Mouse (Mus musculus) forebrain, embryonic 13.5 days (tissue): ENCODE results near the gene Rhox3e. TPM values are rescaled to one million over a fixed set of nuclear protein-coding genes. Genes with fewer than 3 reads are reported as not detected.
"Not testable (repeated sequence)": the region's sequence is repeated elsewhere in the genome, so short reads cannot be mapped to it uniquely, and the experiment has no call there.

ENCODE experiments used
- ATAC-seq: fragments of 200-750 bp; cut with Nextera tagmentation; 2 replicates; pipeline ENCODE4 v1.8.0; 2017
- H3K27ac ChIP-seq: fragments of 300-500 bp; sonication (generic); 2 replicates; pipeline ENCODE4 v1.5.1; 2015; ENCODE audit warnings: inconsistent platforms, mild to moderate bottlenecking, moderate library complexity
- H3K27me3 ChIP-seq: fragments of 300-500 bp; sonication (generic); 2 replicates; pipeline ENCODE4 v1.6.1; 2015; ENCODE audit warnings: mild to moderate bottlenecking, inconsistent platforms
- H3K36me3 ChIP-seq: fragments of 300-500 bp; sonication (generic); 2 replicates; pipeline ENCODE4 v1.6.1; 2015; ENCODE audit warnings: mild to moderate bottlenecking, inconsistent platforms; ENCODE audit not compliant: poor library complexity, severe bottlenecking
- H3K4me1 ChIP-seq: fragments of 300-500 bp; sonication (generic); 2 replicates; pipeline ENCODE4 v1.6.1; 2015; ENCODE audit warnings: inconsistent platforms
- H3K4me2 ChIP-seq: fragments of 300-500 bp; sonication (generic); 2 replicates; pipeline ENCODE4 v1.6.1; 2015; ENCODE audit warnings: inconsistent platforms, mild to moderate bottlenecking, moderate library complexity
- H3K4me3 ChIP-seq: fragments of 300-500 bp; sonication (generic); 2 replicates; pipeline ENCODE4 v1.5.1; 2015; ENCODE audit warnings: mild to moderate bottlenecking, inconsistent platforms
- H3K9ac ChIP-seq: fragments of 300-500 bp; sonication (generic); 2 replicates; pipeline ENCODE4 v1.6.1; 2015; ENCODE audit warnings: mild to moderate bottlenecking, inconsistent platforms
- H3K9me3 ChIP-seq: fragments of 300-500 bp; sonication (generic); replicated peaks from 2 replicates; pipeline ENCODE4 v1.6.1; 2016; ENCODE audit warnings: inconsistent platforms
- WGBS: fragments of 180-500 bp; shearing (Covaris S2); methylation state at CpG from one replicate; pipeline ENCODE4 v1.1.7; 2015; 5-methylcytosine and 5-hydroxymethylcytosine counted together
- polyA plus RNA-seq: library from polyadenylated mRNA; unstranded; fragments of >200 nt; fragmentation: Nextera tagmentation; extraction: Ambion mirVana; gene quantifications from 2 replicates; pipeline ENCODE4 v1.2.1, GENCODE M21; 2015

Gene Rhox3e
- not detected in 2 replicates for polyA plus RNA-seq

DNA sequence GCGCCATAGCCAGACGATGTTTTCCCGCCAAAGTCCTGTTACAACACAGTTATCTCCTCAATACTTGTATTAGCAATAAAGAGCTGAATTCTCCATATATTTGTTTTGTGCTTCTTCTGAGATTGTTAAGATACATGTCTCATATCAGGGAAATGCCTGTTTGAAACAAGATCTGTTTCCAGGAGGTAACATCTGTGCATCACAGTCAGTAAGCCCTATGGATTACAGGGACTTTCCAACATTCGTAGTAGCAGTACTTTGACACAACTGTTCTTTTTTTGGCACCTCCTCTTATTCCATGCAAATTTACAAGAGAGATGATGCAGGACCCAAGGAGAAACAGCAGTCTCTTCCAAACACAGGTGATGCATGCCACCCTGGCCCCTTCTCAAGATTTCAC lies at the start of gene Rhox3e:
Rhox3e (plus strand) TSS at position 301 of the 400 bp plus-strand sequence.
- H3K9me3 ChIP-seq, ATAC-seq, H3K27ac ChIP-seq, H3K4me1 ChIP-seq, H3K36me3 ChIP-seq, H3K9ac ChIP-seq, H3K4me2 ChIP-seq, H3K27me3 ChIP-seq, H3K4me3 ChIP-seq: not testable (repeated sequence)
- WGBS = no CpG with 5 or more reads among the region's 4 CpGs

- H3K27me3 ChIP-seq, H3K4me2 ChIP-seq, H3K36me3 ChIP-seq, H3K4me3 ChIP-seq, H3K27ac ChIP-seq, H3K9me3 ChIP-seq, ATAC-seq, H3K4me1 ChIP-seq, H3K9ac ChIP-seq: not testable (repeated sequence)
- 87% methylated on average over 17 of the region's 18 CpGs for WGBS
Observed at GRCm38 (mm10) chrX:37514059-37514458, 27.8 kb upstream of the Rhox3e start, which contains the start of gene Rhox4d. Gene Rhox4d (plus strand): TSS chrX:37514359.

GRCm38 (mm10) chrX:37530152-37530551 lies 11.7 kb upstream of the Rhox3e start, which contains the start of gene Rhox2e:
Gene Rhox2e (plus strand): TSS chrX:37530452.
- ATAC-seq, H3K9me3 ChIP-seq, H3K27me3 ChIP-seq, H3K4me1 ChIP-seq, H3K27ac ChIP-seq, H3K4me2 ChIP-seq, H3K36me3 ChIP-seq, H3K4me3 ChIP-seq, H3K9ac ChIP-seq: not testable (repeated sequence)
- 91% methylated on average over 2 of the region's 8 CpGs for WGBS

- not testable (repeated sequence) for H3K27ac ChIP-seq, H3K4me3 ChIP-seq, H3K36me3 ChIP-seq, ATAC-seq, H3K27me3 ChIP-seq, H3K9me3 ChIP-seq, H3K4me2 ChIP-seq, H3K9ac ChIP-seq, H3K4me1 ChIP-seq
- 94% methylated on average over 9 of the region's 18 CpGs for WGBS
Observed at GRCm38 (mm10) chrX:37557112-37557511, 15.3 kb downstream of the Rhox3e start, which contains the start of gene Rhox4e. Gene Rhox4e (plus strand): TSS chrX:37557412.

DNA sequence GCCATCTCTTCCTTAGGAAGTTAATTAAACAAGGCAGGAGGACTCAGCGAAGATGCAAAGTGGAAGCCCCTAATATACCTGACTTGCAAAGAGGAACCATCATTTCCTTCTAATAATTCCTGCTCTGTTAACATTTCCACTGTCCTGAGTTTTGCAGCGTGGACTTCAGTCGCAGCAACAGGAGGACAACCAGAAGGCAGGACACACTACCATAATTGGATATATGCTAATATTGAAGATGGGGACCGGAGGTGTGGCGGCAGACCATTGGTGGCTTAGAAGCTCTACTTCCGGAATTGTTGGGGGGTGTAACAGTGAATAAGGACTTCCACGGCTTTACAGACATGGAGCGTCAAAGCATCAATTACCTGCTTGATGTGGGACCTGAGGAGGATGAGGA lies 29.3 kb downstream of the Rhox3e start, which contains the start of gene Rhox2f:
Rhox2f (plus strand) TSS at position 301 of the 400 bp plus-strand sequence.
- WGBS = 92% methylated on average over 8 of the region's 8 CpGs
- H3K27ac ChIP-seq, H3K9ac ChIP-seq, H3K4me3 ChIP-seq, H3K4me1 ChIP-seq, H3K36me3 ChIP-seq, ATAC-seq, H3K27me3 ChIP-seq, H3K4me2 ChIP-seq, H3K9me3 ChIP-seq: not testable (repeated sequence)

GRCm38 (mm10) chrX:37572638-37573037 lies 30.8 kb downstream of the Rhox3e start:
- WGBS = 40% methylated on average over 2 of the region's 2 CpGs
- not testable (repeated sequence) for ATAC-seq, H3K9me3 ChIP-seq

DNA sequence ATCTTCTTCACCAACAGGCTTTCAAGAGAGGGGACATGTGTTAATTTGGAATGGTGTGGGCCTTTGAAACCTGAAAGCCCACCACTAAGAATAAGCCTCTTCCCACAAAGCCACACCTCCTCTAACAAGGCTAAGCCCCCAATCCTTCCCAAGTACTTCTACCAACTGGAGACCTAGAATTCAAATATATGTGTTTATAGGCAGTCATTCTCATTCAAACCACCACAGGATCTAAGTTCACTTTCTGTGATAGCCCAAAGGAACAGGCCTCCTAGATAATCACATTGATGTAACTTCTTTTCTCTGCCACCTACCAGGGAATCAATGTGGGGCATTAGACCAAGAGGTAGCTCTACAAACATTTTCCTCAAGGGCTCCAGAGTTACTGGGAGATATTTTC lies 38.9 kb downstream of the Rhox3e start, which contains the start of gene Rhox3f:
Rhox3f (plus strand) TSS at position 301 of the 400 bp plus-strand sequence.
- not testable (repeated sequence) for H3K4me2 ChIP-seq, H3K27ac ChIP-seq, H3K9ac ChIP-seq, H3K4me1 ChIP-seq, H3K9me3 ChIP-seq, H3K36me3 ChIP-seq, H3K27me3 ChIP-seq, ATAC-seq, H3K4me3 ChIP-seq

More at GRCm38 (mm10) chrX:37572638-37573037, 30.8 kb downstream of the Rhox3e start:
- H3K27me3 ChIP-seq, H3K4me1 ChIP-seq, H3K4me2 ChIP-seq, H3K27ac ChIP-seq, H3K4me3 ChIP-seq, H3K36me3 ChIP-seq, H3K9ac ChIP-seq: not testable (repeated sequence)

Other genes starting within 250 kb of the Rhox3e start
- gene Rhox3a2, start 162.0 kb upstream of the Rhox3e start, polyA plus RNA-seq = not detected in 2 replicates
- not detected in 2 replicates for gene Rhox4a2, start 151.2 kb upstream of the Rhox3e start, polyA plus RNA-seq
- gene Rhox2b, start 130.0 kb upstream of the Rhox3e start, polyA plus RNA-seq = not detected in 2 replicates
- gene Rhox4b, start 109.5 kb upstream of the Rhox3e start, polyA plus RNA-seq = not detected in 2 replicates
- gene Rhox2c, start 88.3 kb upstream of the Rhox3e start, polyA plus RNA-seq = not detected in 2 replicates
- not detected in 2 replicates for gene Rhox3c, start 83.4 kb upstream of the Rhox3e start, polyA plus RNA-seq
- not detected in 2 replicates for gene Rhox4c, start 61.7 kb upstream of the Rhox3e start, polyA plus RNA-seq
- gene Rhox2d, start 48.6 kb upstream of the Rhox3e start, polyA plus RNA-seq = not detected in 2 replicates
- not detected in 2 replicates for gene Rhox4d, start 27.7 kb upstream of the Rhox3e start, polyA plus RNA-seq
- not detected in 2 replicates for gene Rhox2e, start 11.6 kb upstream of the Rhox3e start, polyA plus RNA-seq
- not detected in 2 replicates for gene Rhox4e, start 15.4 kb downstream of the Rhox3e start, polyA plus RNA-seq
- not detected in 2 replicates for gene Rhox2f, start 29.4 kb downstream of the Rhox3e start, polyA plus RNA-seq
- not detected in 2 replicates for gene Rhox3f, start 39.0 kb downstream of the Rhox3e start, polyA plus RNA-seq
- not detected in 2 replicates for gene Rhox4f, start 65.7 kb downstream of the Rhox3e start, polyA plus RNA-seq
- not detected in 2 replicates for gene Rhox3g, start 86.6 kb downstream of the Rhox3e start, polyA plus RNA-seq
- gene Rhox2g, start 101.5 kb downstream of the Rhox3e start, polyA plus RNA-seq = not detected in 2 replicates
- not detected in 2 replicates for gene Rhox4g, start 109.3 kb downstream of the Rhox3e start, polyA plus RNA-seq
- not detected in 2 replicates for gene Rhox3h, start 126.7 kb downstream of the Rhox3e start, polyA plus RNA-seq
- gene Rhox2h, start 131.3 kb downstream of the Rhox3e start, polyA plus RNA-seq = not detected in 2 replicates